Mouse (Mus musculus): Measurements from ENCODE around the gene Shisa3.

DNA sequence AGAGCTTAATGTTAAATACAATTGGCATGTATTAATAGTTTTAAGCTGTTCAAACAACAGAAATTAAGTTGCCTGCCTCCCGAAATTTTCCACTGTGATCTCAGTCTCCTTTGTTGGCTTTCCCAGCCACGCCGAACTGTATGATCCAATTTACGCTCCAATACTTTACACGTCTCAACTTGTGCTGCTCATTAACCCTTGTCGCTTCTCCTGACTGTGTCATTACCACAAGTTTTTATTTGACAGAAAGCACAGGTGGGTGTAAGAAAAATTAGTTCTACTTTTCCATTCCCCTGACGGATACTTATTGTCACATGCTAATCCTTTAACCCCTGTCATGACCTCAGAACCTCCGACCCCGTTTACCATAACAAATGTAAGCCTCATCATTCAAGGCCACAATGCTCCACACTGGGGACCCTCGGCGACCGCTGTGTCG, 49.2 kb downstream of the Shisa3 start:
- no peak for TF ChIP-seq CTCF (IDR thresholded peaks at IDR 0.05; ENCODE audit: low read depth, low read length)
- TF ChIP-seq POLR2AphosphoS5 (IDR thresholded peaks at IDR 0.05; ENCODE audit: insufficient replicate concordance, low read depth, low read length): no peak
- no peak for TF ChIP-seq GATA1 (IDR thresholded peaks at IDR 0.05; ENCODE audit: borderline replicate concordance, low read length)
